Mouse (Mus musculus) forebrain, embryonic 10.5 days (tissue): Measurements from ENCODE around the gene Wfdc8. TPM values are rescaled to one million over a fixed set of nuclear protein-coding genes. Genes with fewer than 3 reads are reported as not detected.
"Not testable (repeated sequence)": the region's sequence is repeated elsewhere in the genome, so short reads cannot be mapped to it uniquely, and the experiment has no call there.

Source experiments
- DNase-seq: peaks from one replicate; pipeline ENCODE4 v3.0.0-alpha.2; 2017; ENCODE audit warnings: low spot score; ENCODE audit errors: extremely low spot score
- H3K27ac ChIP-seq: fragments of 300-500 bp; sonication (generic); 2 replicates; pipeline ENCODE4 v1.5.1; 2016; ENCODE audit warnings: mild to moderate bottlenecking
- H3K27me3 ChIP-seq: fragments of 300-500 bp; sonication (generic); 2 replicates; pipeline ENCODE4 v1.6.1; 2016; ENCODE audit warnings: mild to moderate bottlenecking; ENCODE audit not compliant: poor library complexity, severe bottlenecking
- H3K36me3 ChIP-seq: fragments of 300-500 bp; sonication (generic); replicated peaks from 2 replicates; pipeline ENCODE4 v1.6.1; 2016; ENCODE audit warnings: mild to moderate bottlenecking, moderate library complexity
- H3K4me1 ChIP-seq: fragments of 300-500 bp; sonication (generic); 2 replicates; pipeline ENCODE4 v1.6.1; 2016
- H3K4me3 ChIP-seq: fragments of 300-500 bp; sonication (generic); 2 replicates; pipeline ENCODE4 v1.5.1; 2016; ENCODE audit warnings: mild to moderate bottlenecking, moderate library complexity
- H3K9me3 ChIP-seq: fragments of 300-500 bp; sonication (generic); 2 replicates; pipeline ENCODE4 v1.6.1; 2016; ENCODE audit warnings: mild to moderate bottlenecking, moderate library complexity
- WGBS: fragments of 180-500 bp; shearing (Covaris S2); methylation state at CpG from one replicate; pipeline ENCODE4 v1.1.7; 2016; 5-methylcytosine and 5-hydroxymethylcytosine counted together
- polyA plus RNA-seq: library from polyadenylated mRNA; unstranded; fragments of >200 nt; fragmentation: Nextera tagmentation; extraction: Ambion mirVana; gene quantifications from 2 replicates; pipeline ENCODE4 v1.2.1, GENCODE M21; 2016

Wfdc8 gene
- polyA plus RNA-seq, result not detected in 2 replicates

GRCm38 (mm10) chr2:164613471-164613870, at the start of gene Wfdc8, which contains the start of gene Wfdc6b:
Wfdc8 (minus strand) TSS chr2:164613626.
Wfdc6b (plus strand) TSS chr2:164613522.
- not testable (repeated sequence) for H3K27me3 ChIP-seq, H3K4me1 ChIP-seq, H3K27ac ChIP-seq, H3K36me3 ChIP-seq, H3K9me3 ChIP-seq, DNase-seq, H3K4me3 ChIP-seq
- WGBS, result 74% methylated on average over 8 of the region's 8 CpGs

DNA sequence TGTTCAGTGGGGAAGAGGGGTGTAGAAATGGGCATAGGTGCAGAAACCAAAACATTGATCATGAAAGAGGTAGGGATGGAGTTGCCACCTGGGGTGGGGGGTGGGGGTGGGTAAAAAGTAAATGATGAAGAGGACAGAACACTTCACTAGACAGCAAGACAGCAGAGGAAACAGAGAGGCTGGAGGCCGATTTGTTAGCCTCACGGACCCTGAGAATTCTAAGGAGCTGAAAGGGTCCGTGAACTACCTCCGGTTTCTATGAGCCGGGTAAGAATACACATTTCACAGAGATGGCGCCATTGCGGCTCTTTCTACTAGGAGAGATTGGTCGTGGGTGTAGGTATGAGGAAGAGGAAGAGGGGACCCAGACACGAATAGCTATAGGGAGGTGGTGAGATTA, 43.1 kb upstream of the Wfdc8 start, which contains the start of gene Wfdc9:
Wfdc9 (minus strand) TSS at position 101 of the 400 bp plus-strand sequence.
- Histone ChIP-seq H3K4me3 (no peak within 1 kb of the TSS), H3K9me3 (no peaks in the 10 kb centered on the region), H3K27ac (no peak within 1 kb of the TSS), H3K4me1 (peaks cover 3% of the 10 kb centered on the region; the same call in 1 of the 2 replicates), H3K36me3 (no peaks in the 10 kb centered on the region), H3K27me3 (no peaks in the 10 kb centered on the region)
- 88% methylated on average over 9 of the region's 9 CpGs for WGBS
- no peak for DNase-seq

GRCm38 (mm10) chr2:164655858-164656257, 42.4 kb upstream of the Wfdc8 start, which contains the start of gene Wfdc10:
Wfdc10 (plus strand) TSS chr2:164656046.
- H3K4me3 ChIP-seq, result no peak within 1 kb of the TSS
- H3K4me1 ChIP-seq, result peaks cover 3% of the 10 kb centered on the region; the same call in 1 of the 2 replicates
- no peaks in the 10 kb centered on the region for H3K36me3 ChIP-seq
- DNase-seq, result peak; percentile 54
- H3K27me3 ChIP-seq, result no peaks in the 10 kb centered on the region
- H3K27ac ChIP-seq, result no peak within 1 kb of the TSS
- no peaks in the 10 kb centered on the region for H3K9me3 ChIP-seq
- WGBS, result 22% methylated on average over 11 of the region's 11 CpGs

GRCm38 (mm10) chr2:164641881-164642673, 28.7 kb upstream of the Wfdc8 start:
- Histone ChIP-seq H3K36me3 (no peaks in the 10 kb centered on the region), H3K4me3 (no peak overlapping the region), H3K27me3 (no peaks in the 10 kb centered on the region), H3K9me3 (no peaks in the 10 kb centered on the region), H3K27ac (no peak overlapping the region), H3K4me1 (no peaks in the 10 kb centered on the region)
- no peak for DNase-seq
- WGBS, result 85% methylated on average over 13 of the region's 13 CpGs

DNA sequence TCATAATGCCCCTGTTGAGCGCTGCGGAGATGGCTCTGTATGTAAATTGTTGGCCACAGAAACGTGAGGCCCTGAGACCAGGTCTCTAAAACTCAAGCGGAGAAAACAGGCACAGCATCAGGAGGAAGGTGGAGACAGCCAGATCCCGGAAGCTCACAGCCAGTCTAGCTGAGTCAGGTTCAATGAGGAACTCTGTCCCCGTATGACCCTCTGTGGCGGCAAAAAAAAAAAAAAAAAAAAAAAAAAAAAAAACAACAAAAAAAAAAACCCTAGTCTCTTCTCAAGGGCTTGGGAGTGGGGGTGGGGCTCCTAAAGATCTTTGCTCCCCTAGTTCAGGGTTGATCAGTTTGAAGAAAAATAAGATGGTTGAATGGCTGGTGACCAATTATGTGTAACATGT, 27.7 kb upstream of the Wfdc8 start:
- Histone ChIP-seq H3K4me1 (no peaks in the 10 kb centered on the region), H3K36me3 (no peaks in the 10 kb centered on the region), H3K9me3 (no peaks in the 10 kb centered on the region), H3K27ac (no peak overlapping the region), H3K4me3 (no peak overlapping the region), H3K27me3 (no peaks in the 10 kb centered on the region)
- DNase-seq, result no peak
- WGBS, result 74% methylated on average over 7 of the region's 7 CpGs

- no peaks in the 10 kb centered on the region for H3K36me3 ChIP-seq
- no peak for DNase-seq
- no peaks in the 10 kb centered on the region for H3K27me3 ChIP-seq
- H3K9me3 ChIP-seq, result no peaks in the 10 kb centered on the region
- no peak within 1 kb of the TSS for H3K27ac ChIP-seq
- no peak within 1 kb of the TSS for H3K4me3 ChIP-seq
- WGBS, result 88% methylated on average over 3 of the region's 3 CpGs
- H3K4me1 ChIP-seq, result no peaks in the 10 kb centered on the region
Observed at GRCm38 (mm10) chr2:164638696-164639095, 25.3 kb upstream of the Wfdc8 start, which contains the start of gene Wfdc16. Wfdc16 (minus strand) TSS chr2:164638796.

DNA sequence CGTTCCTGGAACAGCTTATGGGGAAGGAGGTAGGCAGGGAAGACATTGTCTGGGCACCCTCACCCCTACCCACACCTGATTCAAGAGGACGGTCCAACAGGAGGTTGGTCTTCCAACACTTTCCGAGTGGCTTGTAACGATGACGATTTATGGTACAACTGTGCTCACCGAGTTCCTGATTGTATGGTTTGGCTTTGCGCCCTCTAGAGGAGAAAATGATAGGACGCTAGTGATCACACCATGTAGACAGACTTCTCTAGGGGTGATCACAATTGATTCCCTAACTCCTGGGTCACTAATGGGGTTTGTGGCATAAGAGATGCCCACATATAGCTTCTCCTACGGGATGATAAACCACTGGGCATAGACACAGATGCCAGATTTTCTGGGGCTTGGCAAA, 21.8 kb upstream of the Wfdc8 start:
- no peaks in the 10 kb centered on the region for H3K36me3 ChIP-seq
- DNase-seq, result no peak
- H3K27me3 ChIP-seq, result no peaks in the 10 kb centered on the region
- no peaks in the 10 kb centered on the region for H3K9me3 ChIP-seq
- 78% methylated on average over 9 of the region's 9 CpGs for WGBS
- H3K4me1 ChIP-seq, result no peaks in the 10 kb centered on the region
- H3K4me3 ChIP-seq, result no peak overlapping the region
- no peak overlapping the region for H3K27ac ChIP-seq

DNA sequence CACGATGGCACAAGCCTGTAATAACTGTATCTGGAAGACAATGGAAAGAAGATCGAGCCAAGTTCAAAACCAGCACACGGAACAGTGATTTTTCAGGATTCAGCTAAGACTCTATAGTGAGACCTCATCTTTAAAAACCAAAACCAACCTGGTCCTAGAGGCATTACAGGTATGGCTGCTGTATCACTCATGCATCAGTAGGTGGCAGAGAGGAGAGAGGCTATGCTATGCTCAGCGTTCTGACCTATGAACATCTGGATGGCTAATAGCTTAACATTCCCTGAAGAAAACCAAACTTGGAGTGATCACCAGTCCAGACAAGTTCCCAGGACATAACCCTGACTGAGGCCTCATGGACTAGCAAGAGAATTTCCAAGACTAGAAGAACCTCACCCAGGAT, 8.3 kb upstream of the Wfdc8 start:
- WGBS, result 83% methylated on average over 4 of the region's 4 CpGs
- no peak overlapping the region for H3K27ac ChIP-seq
- no peaks in the 10 kb centered on the region for H3K4me1 ChIP-seq
- H3K4me3 ChIP-seq, result no peak overlapping the region
- no peaks in the 10 kb centered on the region for H3K9me3 ChIP-seq
- no peaks in the 10 kb centered on the region for H3K27me3 ChIP-seq
- H3K36me3 ChIP-seq, result no peaks in the 10 kb centered on the region
- no peak for DNase-seq

GRCm38 (mm10) chr2:164619050-164619449, 5.6 kb upstream of the Wfdc8 start:
- no peaks in the 10 kb centered on the region for H3K4me1 ChIP-seq
- H3K9me3 ChIP-seq, result no peaks in the 10 kb centered on the region
- 82% methylated on average over 5 of the region's 5 CpGs for WGBS

DNA sequence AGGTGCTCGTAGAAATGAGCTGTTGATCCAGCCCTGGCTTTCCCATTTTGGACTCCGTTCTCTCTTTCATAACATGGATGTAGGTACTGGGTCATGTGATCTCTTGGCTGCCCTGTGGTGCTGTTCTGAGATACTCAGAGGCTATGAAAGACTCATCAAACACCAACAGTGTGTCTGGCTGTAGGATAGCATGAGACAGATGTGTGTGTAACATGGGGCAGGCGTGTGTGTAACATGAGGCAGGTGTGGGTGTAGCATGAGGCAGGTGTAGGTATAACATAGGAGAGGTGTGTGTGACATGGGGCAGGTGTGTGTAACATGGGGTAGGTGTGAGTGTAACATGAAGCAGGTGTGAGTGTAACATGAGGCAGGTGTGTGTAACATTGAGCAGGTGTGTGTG, 2.0 kb upstream of the Wfdc8 start:
- Histone ChIP-seq H3K9me3 (no peaks in the 10 kb centered on the region), H3K4me3 (no peak overlapping the region), H3K27me3 (no peaks in the 10 kb centered on the region), H3K4me1 (no peaks in the 10 kb centered on the region), H3K36me3 (no peaks in the 10 kb centered on the region), H3K27ac (no peak overlapping the region)
- DNase-seq, result no peak
- WGBS, result 85% methylated on average over 3 of the region's 3 CpGs

More at GRCm38 (mm10) chr2:164619050-164619449, 5.6 kb upstream of the Wfdc8 start:
- Histone ChIP-seq H3K27ac (no peak overlapping the region), H3K36me3 (no peaks in the 10 kb centered on the region), H3K27me3 (no peaks in the 10 kb centered on the region), H3K4me3 (no peak overlapping the region)
- DNase-seq, result no peak

- 84% methylated on average over 6 of the region's 6 CpGs for WGBS
- H3K36me3 ChIP-seq, result no peaks in the 10 kb centered on the region
- no peaks in the 10 kb centered on the region; the same call in 1 of the 2 replicates for H3K9me3 ChIP-seq
- H3K4me1 ChIP-seq, result no peaks in the 10 kb centered on the region
- no peak overlapping the region for H3K4me3 ChIP-seq
- no peaks in the 10 kb centered on the region for H3K27me3 ChIP-seq
- DNase-seq, result no peak
- no peak overlapping the region for H3K27ac ChIP-seq
Observed at GRCm38 (mm10) chr2:164608781-164609180, 4.6 kb downstream of the Wfdc8 start.

- WGBS, result 90% methylated on average over 8 of the region's 8 CpGs
- no peaks in the 10 kb centered on the region for H3K36me3 ChIP-seq
- DNase-seq, result no peak
- no peak overlapping the region for H3K4me3 ChIP-seq
- H3K27me3 ChIP-seq, result no peaks in the 10 kb centered on the region
- no peak overlapping the region for H3K27ac ChIP-seq
- H3K9me3 ChIP-seq, result peaks cover 9% of the 10 kb centered on the region; the same call in 1 of the 2 replicates
- no peaks in the 10 kb centered on the region for H3K4me1 ChIP-seq
Observed at GRCm38 (mm10) chr2:164604411-164604810, 9.0 kb downstream of the Wfdc8 start.

DNA sequence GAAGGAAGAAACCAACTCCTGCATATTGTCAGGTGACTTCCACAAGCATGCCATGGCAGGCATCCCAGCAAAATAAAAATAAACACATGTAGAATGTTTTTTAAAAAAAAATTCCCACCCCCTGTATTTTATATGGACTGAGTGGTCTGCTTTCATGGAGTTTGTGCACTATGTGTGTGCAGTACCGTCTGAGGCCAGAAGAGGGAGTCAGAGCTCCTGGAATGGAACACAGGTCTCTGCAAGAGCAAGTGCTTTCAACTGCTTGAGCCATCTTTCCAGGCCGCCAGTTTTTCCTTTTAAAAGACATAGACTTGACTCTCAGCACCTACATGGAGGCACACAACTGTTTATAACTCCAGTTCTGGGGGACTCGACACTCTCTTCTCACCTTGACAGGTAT, 9.9 kb downstream of the Wfdc8 start:
- no peak for DNase-seq
- Histone ChIP-seq H3K27ac (no peak overlapping the region), H3K4me1 (no peaks in the 10 kb centered on the region), H3K36me3 (no peaks in the 10 kb centered on the region), H3K4me3 (no peak overlapping the region), H3K9me3 (peaks cover 9% of the 10 kb centered on the region; the same call in 1 of the 2 replicates), H3K27me3 (no peaks in the 10 kb centered on the region)
- WGBS, result 91% methylated on average over 3 of the region's 3 CpGs
